Mouse (Mus musculus) thymus, adult 2 months (tissue): ENCODE results near the gene Coro1a. TPM values are rescaled to one million over a fixed set of nuclear protein-coding genes. Genes with fewer than 3 reads are reported as not detected.
"Not testable (repeated sequence)": the region's sequence is repeated elsewhere in the genome, so short reads cannot be mapped to it uniquely, and the experiment has no call there.

Experiments used
- DNase-seq: peaks from one replicate; pipeline ENCODE4 v3.0.0; 2021
- H3K27ac ChIP-seq: fragments of 200-500 bp; 2 replicates; pipeline ENCODE4 v1.5.1; 2012; ENCODE audit warnings: low read length, control low read depth; ENCODE audit not compliant: control insufficient read depth, insufficient read depth
- H3K27me3 ChIP-seq: fragments of 200-500 bp; 2 replicates; pipeline ENCODE4 v1.6.1; 2012; ENCODE audit warnings: mild to moderate bottlenecking, low read length, moderate library complexity, mixed read lengths; ENCODE audit not compliant: control insufficient read depth, insufficient read depth
- H3K36me3 ChIP-seq: fragments of 200-500 bp; 2 replicates; pipeline ENCODE4 v1.6.1; 2012; ENCODE audit warnings: mild to moderate bottlenecking, low read length, moderate library complexity; ENCODE audit not compliant: control insufficient read depth, insufficient read depth
- H3K4me1 ChIP-seq: fragments of 200-500 bp; replicated peaks from 2 replicates; pipeline ENCODE4 v1.6.1; 2012; ENCODE audit warnings: low read length; ENCODE audit not compliant: control insufficient read depth, insufficient read depth
- H3K4me3 ChIP-seq: fragments of 200-500 bp; 2 replicates; pipeline ENCODE4 v1.5.1; 2012; ENCODE audit warnings: mild to moderate bottlenecking, low read length, control low read depth, moderate library complexity; ENCODE audit not compliant: control insufficient read depth, insufficient read depth
- CTCF ChIP-seq: fragments of 200-500 bp; IDR thresholded peaks from 2 replicates; pipeline ENCODE4 v1.5.1; 2012; ENCODE audit warnings: mild to moderate bottlenecking, control low read depth, low read length, moderate library complexity, borderline replicate concordance; ENCODE audit not compliant: control insufficient read depth, poor library complexity, insufficient read depth; ENCODE audit errors: extremely low read depth
- POLR2A ChIP-seq: fragments of 200-500 bp; IDR thresholded peaks from 2 replicates; pipeline ENCODE4 v1.6.1; 2012; ENCODE audit warnings: mild to moderate bottlenecking, low read length, control low read depth, moderate library complexity; ENCODE audit not compliant: control insufficient read depth, poor library complexity, insufficient read depth; ENCODE audit errors: extremely low read depth
- WGBS: fragments of 180-500 bp; shearing (Covaris S2); methylation state at CpG from one replicate; pipeline ENCODE4 v1.1.7; 2018; 5-methylcytosine and 5-hydroxymethylcytosine counted together
- polyA plus RNA-seq: library from polyadenylated mRNA; depleted of rRNA; stranded (reverse); fragments of >200 nt; gene quantifications from 2 replicates; pipeline ENCODE4 v1.2.3, GENCODE M21; 2012

The Coro1a gene
- polyA plus RNA-seq, 1 experiment = 2,939 TPM

GRCm38 (mm10) chr7:126691676-126692075, 15.9 kb downstream of the Coro1a start:
- Histone ChIP-seq H3K27ac (no peak overlapping the region), H3K27me3 (no peaks in the 10 kb centered on the region), H3K4me1 (peaks cover 9% of the 10 kb centered on the region), H3K4me3 (no peak overlapping the region), H3K36me3 (no peaks in the 10 kb centered on the region)
- no peak for DNase-seq
- no peak for TF ChIP-seq CTCF
- TF ChIP-seq POLR2A = no peak
- 88% methylated on average over 5 of the region's 5 CpGs for WGBS

GRCm38 (mm10) chr7:126690737-126691136, 16.9 kb downstream of the Coro1a start:
- peaks cover 3% of the 10 kb centered on the region for H3K4me1 ChIP-seq

GRCm38 (mm10) chr7:126689021-126689420, 18.6 kb downstream of the Coro1a start:
- TF ChIP-seq POLR2A = no peak
- TF ChIP-seq CTCF = no peak
- WGBS = 89% methylated on average over 3 of the region's 3 CpGs
- Histone ChIP-seq H3K4me3 (no peak overlapping the region), H3K27me3 (no peaks in the 10 kb centered on the region), H3K36me3 (no peaks in the 10 kb centered on the region), H3K4me1 (no peaks in the 10 kb centered on the region), H3K27ac (no peak overlapping the region)
- no peak for DNase-seq

More at GRCm38 (mm10) chr7:126690737-126691136, 16.9 kb downstream of the Coro1a start:
- 96% methylated on average over 3 of the region's 3 CpGs for WGBS
- TF ChIP-seq CTCF (no peak), POLR2A (no peak)
- DNase-seq = no peak
- no peak overlapping the region for H3K27ac ChIP-seq
- H3K36me3 ChIP-seq = no peaks in the 10 kb centered on the region
- H3K27me3 ChIP-seq = no peaks in the 10 kb centered on the region
- H3K4me3 ChIP-seq = no peak overlapping the region

- H3K36me3 ChIP-seq, H3K27ac ChIP-seq, H3K4me1 ChIP-seq, DNase-seq, H3K27me3 ChIP-seq, H3K4me3 ChIP-seq: not testable (repeated sequence)
- WGBS = 67% methylated on average over 4 of the region's 4 CpGs
Measured at GRCm38 (mm10) chr7:126688156-126688555, 19.4 kb downstream of the Coro1a start.

- no peaks in the 10 kb centered on the region for H3K27me3 ChIP-seq
- no peak overlapping the region for H3K27ac ChIP-seq
- DNase-seq = no peak
- TF ChIP-seq POLR2A (no peak), CTCF (no peak)
- no peaks in the 10 kb centered on the region for H3K4me1 ChIP-seq
- no peak overlapping the region for H3K4me3 ChIP-seq
- WGBS = 98% methylated on average over 5 of the region's 5 CpGs
- H3K36me3 ChIP-seq = no peaks in the 10 kb centered on the region
Measured at GRCm38 (mm10) chr7:126681221-126681620, 26.4 kb downstream of the Coro1a start.

GRCm38 (mm10) chr7:126679683-126680082, 27.9 kb downstream of the Coro1a start:
- H3K4me1 ChIP-seq = no peaks in the 10 kb centered on the region
- H3K36me3 ChIP-seq = no peaks in the 10 kb centered on the region
- no peaks in the 10 kb centered on the region for H3K27me3 ChIP-seq
- DNase-seq = no peak
- TF ChIP-seq CTCF = no peak
- TF ChIP-seq POLR2A = no peak
- no peak overlapping the region for H3K27ac ChIP-seq
- WGBS = 95% methylated on average over 5 of the region's 5 CpGs
- no peak overlapping the region for H3K4me3 ChIP-seq

- no peak for TF ChIP-seq CTCF
- no peak for TF ChIP-seq POLR2A
- Histone ChIP-seq H3K27me3 (no peaks in the 10 kb centered on the region), H3K4me3 (no peak overlapping the region), H3K27ac (no peak overlapping the region), H3K36me3 (no peaks in the 10 kb centered on the region), H3K4me1 (no peaks in the 10 kb centered on the region)
- WGBS = 97% methylated on average over 8 of the region's 8 CpGs
- DNase-seq = no peak
Measured at GRCm38 (mm10) chr7:126678545-126679341, 28.8 kb downstream of the Coro1a start.
